Mouse (Mus musculus) gastrocnemius, adult 2 months (tissue): ENCODE data around the gene Fars2. TPM values are rescaled to one million over a fixed set of nuclear protein-coding genes. Genes with fewer than 3 reads are reported as not detected.
A peak's percentile ranks its signal among the peaks of the same experiment; 100 is the strongest.

Experiments used
- DNase-seq: peaks from one replicate; pipeline ENCODE4 v3.0.0; 2022
- H3K27ac ChIP-seq: fragments of 200-600 bp; 2 replicates; pipeline ENCODE4 v1.8.1; 2022; ENCODE audit warnings: mild to moderate bottlenecking
- H3K4me3 ChIP-seq: fragments of 200-600 bp; 2 replicates; pipeline ENCODE4 v1.8.1; 2022; ENCODE audit warnings: mild to moderate bottlenecking, moderate library complexity
- CTCF ChIP-seq: fragments of 200-600 bp; IDR thresholded peaks from 2 replicates; pipeline ENCODE4 v1.8.1; 2022; ENCODE audit warnings: antibody characterized with exemption, mild to moderate bottlenecking, moderate library complexity
- intact Hi-C: fragments of 180-260 bp; cut with DNase I; formaldehyde crosslinking; loops from one replicate; pipeline ENCODE4 v1.15.1; 2025
- total RNA-seq, 2 experiments: library from RNA; stranded (reverse); gene quantifications; 2 replicates each; pipeline ENCODE4 v1.2.3; 2021

Gene Fars2
- total RNA-seq, 2 experiments from 2014 or later = 40.8 to 43.4 TPM

- H3K27ac ChIP-seq = no peak overlapping the region
- intact Hi-C loops = no loop called here
- no peak for TF ChIP-seq CTCF
- DNase-seq = no peak
- H3K4me3 ChIP-seq = no peak overlapping the region
Measured at GRCm38 (mm10) chr13:36203014-36203413, 85.8 kb downstream of the Fars2 start.

- TF ChIP-seq CTCF = no peak
- no peak for DNase-seq
- H3K4me3 ChIP-seq = no peak overlapping the region
- no peak overlapping the region for H3K27ac ChIP-seq
- intact Hi-C loops = no loop called here
Measured at GRCm38 (mm10) chr13:36204320-36204719, 87.1 kb downstream of the Fars2 start.

GRCm38 (mm10) chr13:36210965-36211364, 93.8 kb downstream of the Fars2 start:
- intact Hi-C loops = no loop called here
- Histone ChIP-seq H3K4me3 (no peak overlapping the region), H3K27ac (no peak overlapping the region)
- no peak for DNase-seq
- no peak for TF ChIP-seq CTCF

- intact Hi-C loops = no loop called here
- no peak for TF ChIP-seq CTCF
Measured at GRCm38 (mm10) chr13:36214056-36214455, 96.8 kb downstream of the Fars2 start.

GRCm38 (mm10) chr13:36216005-36216404, 98.8 kb downstream of the Fars2 start:
- DNase-seq = no peak
- Histone ChIP-seq H3K4me3 (no peak overlapping the region), H3K27ac (no peak overlapping the region)
- intact Hi-C loops = no loop called here
- no peak for TF ChIP-seq CTCF

More at GRCm38 (mm10) chr13:36214056-36214455, 96.8 kb downstream of the Fars2 start:
- Histone ChIP-seq H3K27ac (no peak overlapping the region), H3K4me3 (no peak overlapping the region)
- no peak for DNase-seq

- intact Hi-C loops = no loop called here
- H3K27ac ChIP-seq = no peak overlapping the region
- no peak overlapping the region for H3K4me3 ChIP-seq
- no peak for DNase-seq
- TF ChIP-seq CTCF = no peak
Measured at GRCm38 (mm10) chr13:36218347-36218746, 101.1 kb downstream of the Fars2 start.

- Histone ChIP-seq H3K27ac (no peak overlapping the region), H3K4me3 (no peak overlapping the region)
- intact Hi-C loops = no loop called here
- DNase-seq = no peak
- no peak for TF ChIP-seq CTCF
Measured at GRCm38 (mm10) chr13:36219506-36219905, 102.3 kb downstream of the Fars2 start.

GRCm38 (mm10) chr13:36221897-36222296, 104.7 kb downstream of the Fars2 start:
- no peak for DNase-seq
- TF ChIP-seq CTCF = peak; percentile 44
- Histone ChIP-seq H3K27ac (no peak overlapping the region), H3K4me3 (no peak overlapping the region)
- intact Hi-C loops = no loop called here

GRCm38 (mm10) chr13:36222721-36223120, 105.5 kb downstream of the Fars2 start:
- no peak for DNase-seq
- intact Hi-C loops = no loop called here
- TF ChIP-seq CTCF = no peak
- Histone ChIP-seq H3K4me3 (no peak overlapping the region), H3K27ac (no peak overlapping the region)

GRCm38 (mm10) chr13:36224431-36224830, 107.2 kb downstream of the Fars2 start:
- intact Hi-C loops = no loop called here
- no peak for TF ChIP-seq CTCF
- Histone ChIP-seq H3K4me3 (no peak overlapping the region), H3K27ac (no peak overlapping the region)
- no peak for DNase-seq

- DNase-seq = no peak
- no peak for TF ChIP-seq CTCF
- intact Hi-C loops = no loop called here
- H3K27ac ChIP-seq = no peak overlapping the region
- no peak overlapping the region for H3K4me3 ChIP-seq
Measured at GRCm38 (mm10) chr13:36242261-36242660, 125.0 kb downstream of the Fars2 start.

GRCm38 (mm10) chr13:36253936-36254335, 136.7 kb downstream of the Fars2 start:
- intact Hi-C loops = no loop called here
- H3K4me3 ChIP-seq = no peak overlapping the region
- TF ChIP-seq CTCF = no peak
- no peak for DNase-seq
- H3K27ac ChIP-seq = no peak overlapping the region

GRCm38 (mm10) chr13:36257213-36257612, 140.0 kb downstream of the Fars2 start:
- intact Hi-C loops = no loop called here
- Histone ChIP-seq H3K27ac (no peak overlapping the region), H3K4me3 (no peak overlapping the region)
- DNase-seq = no peak
- no peak for TF ChIP-seq CTCF

GRCm38 (mm10) chr13:36259754-36260153, 142.5 kb downstream of the Fars2 start:
- Histone ChIP-seq H3K27ac (no peak overlapping the region), H3K4me3 (no peak overlapping the region)
- TF ChIP-seq CTCF = no peak
- intact Hi-C loops = no loop called here
- no peak for DNase-seq

GRCm38 (mm10) chr13:36261299-36261698, 144.1 kb downstream of the Fars2 start:
- Histone ChIP-seq H3K27ac (no peak overlapping the region), H3K4me3 (no peak overlapping the region)
- DNase-seq = no peak
- intact Hi-C loops = no loop called here
- no peak for TF ChIP-seq CTCF
